Mouse (Mus musculus): Measurements from ENCODE around the gene Zfr. TPM values are rescaled to one million over a fixed set of nuclear protein-coding genes. Genes with fewer than 3 reads are reported as not detected.
"Not testable (repeated sequence)": the region's sequence is repeated elsewhere in the genome, so short reads cannot be mapped to it uniquely, and the experiment has no call there.

Gene Zfr
- polyA plus RNA-seq, 1 experiment from 2014 or later: 108 TPM

- H3K4me1 ChIP-seq (replicated peaks): peaks cover 11% of the 10 kb centered on the region
- H3K27ac ChIP-seq (ENCODE audit: poor library complexity, severe bottlenecking): no peak overlapping the region
- H3K36me3 ChIP-seq: no peaks in the 10 kb centered on the region
- H3K27me3 ChIP-seq (replicated peaks): no peaks in the 10 kb centered on the region
- H3K9ac ChIP-seq: no peak overlapping the region
- no peaks in the 10 kb centered on the region for H3K9me3 ChIP-seq (replicated peaks)
- 88% methylated on average over 4 of the region's 4 CpGs for WGBS
- no peak overlapping the region for H3K4me2 ChIP-seq
- H3K4me3 ChIP-seq: no peak overlapping the region
- no peak for ATAC-seq (ENCODE audit: insufficient number of reproducible peaks, low FRiP score)
Observed at GRCm38 (mm10) chr15:12108200-12108599, 9.4 kb upstream of the Zfr start.

GRCm38 (mm10) chr15:12108922-12109321, 8.7 kb upstream of the Zfr start:
- H3K9me3 ChIP-seq (replicated peaks); H3K4me3 ChIP-seq; H3K27ac ChIP-seq (ENCODE audit: poor library complexity, severe bottlenecking); H3K36me3 ChIP-seq; H3K9ac ChIP-seq; H3K4me2 ChIP-seq; H3K27me3 ChIP-seq (replicated peaks); ATAC-seq (ENCODE audit: insufficient number of reproducible peaks, low FRiP score): not testable (repeated sequence)
- peaks cover 11% of the 10 kb centered on the region for H3K4me1 ChIP-seq (replicated peaks)
- whole genome bisulfite sequencing: 81% methylated on average over 3 of the region's 3 CpGs

- Histone ChIP-seq H3K9ac (no peak overlapping the region), H3K4me2 (no peak overlapping the region), H3K4me3 (no peak overlapping the region), H3K36me3 (no peaks in the 10 kb centered on the region), H3K27me3 (replicated peaks) (no peaks in the 10 kb centered on the region), H3K27ac (ENCODE audit: poor library complexity, severe bottlenecking) (peak overlapping the region; percentile 53), H3K4me1 (replicated peaks) (peaks cover 25% of the 10 kb centered on the region), H3K9me3 (replicated peaks) (no peaks in the 10 kb centered on the region)
- WGBS: 17% methylated on average over 7 of the region's 7 CpGs
- ATAC-seq (ENCODE audit: insufficient number of reproducible peaks, low FRiP score): peak; percentile 51; the same call in 1 of the 2 replicates
Observed at GRCm38 (mm10) chr15:12111232-12111631, 6.4 kb upstream of the Zfr start.

- Histone ChIP-seq H3K4me1 (replicated peaks) (peaks cover 35% of the 10 kb centered on the region), H3K36me3 (no peaks in the 10 kb centered on the region), H3K9me3 (replicated peaks) (no peaks in the 10 kb centered on the region), H3K27me3 (replicated peaks) (no peaks in the 10 kb centered on the region), H3K9ac (no peak overlapping the region), H3K27ac (ENCODE audit: poor library complexity, severe bottlenecking) (no peak overlapping the region), H3K4me2 (no peak overlapping the region), H3K4me3 (no peak overlapping the region)
- 77% methylated on average over 2 of the region's 2 CpGs for WGBS
- ATAC-seq (ENCODE audit: insufficient number of reproducible peaks, low FRiP score): no peak
Observed at GRCm38 (mm10) chr15:12113411-12113810, 4.2 kb upstream of the Zfr start.

- no peaks in the 10 kb centered on the region for H3K9me3 ChIP-seq (replicated peaks)
- no peak overlapping the region for H3K27ac ChIP-seq (ENCODE audit: poor library complexity, severe bottlenecking)
- 50% methylated on average over 6 of the region's 6 CpGs for WGBS
- H3K4me3 ChIP-seq: no peak overlapping the region
- no peaks in the 10 kb centered on the region for H3K27me3 ChIP-seq (replicated peaks)
- H3K4me1 ChIP-seq (replicated peaks): peaks cover 35% of the 10 kb centered on the region
- H3K4me2 ChIP-seq: no peak overlapping the region
- no peak overlapping the region for H3K9ac ChIP-seq
- ATAC-seq (ENCODE audit: insufficient number of reproducible peaks, low FRiP score): no peak
- H3K36me3 ChIP-seq: no peaks in the 10 kb centered on the region
Observed at GRCm38 (mm10) chr15:12114546-12114945, 3.1 kb upstream of the Zfr start.

- H3K4me2 ChIP-seq: no peak overlapping the region
- no peaks in the 10 kb centered on the region for H3K36me3 ChIP-seq
- no peak overlapping the region for H3K27ac ChIP-seq (ENCODE audit: poor library complexity, severe bottlenecking)
- 31% methylated on average over 6 of the region's 6 CpGs for WGBS
- no peak for ATAC-seq (ENCODE audit: insufficient number of reproducible peaks, low FRiP score)
- H3K4me3 ChIP-seq: no peak overlapping the region
- peaks cover 32% of the 10 kb centered on the region for H3K4me1 ChIP-seq (replicated peaks)
- no peaks in the 10 kb centered on the region for H3K9me3 ChIP-seq (replicated peaks)
- no peak overlapping the region for H3K9ac ChIP-seq
- H3K27me3 ChIP-seq (replicated peaks): no peaks in the 10 kb centered on the region
Observed at GRCm38 (mm10) chr15:12115722-12116230, 1.9 kb upstream of the Zfr start.

- WGBS: under 1% methylated on average over 32 of the region's 43 CpGs
Observed at GRCm38 (mm10) chr15:12118093-12118431, 431 bp downstream of the Zfr start.

GRCm38 (mm10) chr15:12118432-12119128, 949 bp downstream of the Zfr start:
- Histone ChIP-seq H3K36me3 (0 out of 2 replicates have a peak, but pooled peaks cover 4% of the 10 kb centered on the region), H3K27ac (ENCODE audit: poor library complexity, severe bottlenecking) (peak overlapping the region; percentile 94), H3K4me1 (replicated peaks) (peaks cover 31% of the 10 kb centered on the region), H3K9me3 (replicated peaks) (no peaks in the 10 kb centered on the region), H3K4me2 (peak overlapping the region; percentile 94), H3K4me3 (peak overlapping the region; percentile 70), H3K9ac (peak overlapping the region; percentile 96), H3K27me3 (replicated peaks) (no peaks in the 10 kb centered on the region)
- under 1% methylated on average over 42 of the region's 61 CpGs for WGBS
- ATAC-seq (ENCODE audit: insufficient number of reproducible peaks, low FRiP score): peak; percentile 82

More at GRCm38 (mm10) chr15:12118093-12118431, 431 bp downstream of the Zfr start:
- H3K4me1 ChIP-seq (replicated peaks): peaks cover 31% of the 10 kb centered on the region
- H3K36me3 ChIP-seq: 0 out of 2 replicates have a peak, but pooled peaks cover 4% of the 10 kb centered on the region
- no peaks in the 10 kb centered on the region for H3K27me3 ChIP-seq (replicated peaks)
- peak overlapping the region; percentile 96 for H3K9ac ChIP-seq
- H3K4me3 ChIP-seq: peak overlapping the region; percentile 70
- H3K4me2 ChIP-seq: peak overlapping the region; percentile 94
- peak overlapping the region; percentile 94 for H3K27ac ChIP-seq (ENCODE audit: poor library complexity, severe bottlenecking)
- no peaks in the 10 kb centered on the region for H3K9me3 ChIP-seq (replicated peaks)
- no peak; the same call in 1 of the 2 replicates for ATAC-seq (ENCODE audit: insufficient number of reproducible peaks, low FRiP score)

GRCm38 (mm10) chr15:12119129-12119466, 1.5 kb downstream of the Zfr start:
- peaks cover 31% of the 10 kb centered on the region for H3K4me1 ChIP-seq (replicated peaks)

GRCm38 (mm10) chr15:12124913-12125312, 7.3 kb downstream of the Zfr start:
- no peak for ATAC-seq (ENCODE audit: insufficient number of reproducible peaks, low FRiP score)

More at GRCm38 (mm10) chr15:12119129-12119466, 1.5 kb downstream of the Zfr start:
- no peaks in the 10 kb centered on the region for H3K27me3 ChIP-seq (replicated peaks)
- no peak for ATAC-seq (ENCODE audit: insufficient number of reproducible peaks, low FRiP score)
- H3K9me3 ChIP-seq (replicated peaks): no peaks in the 10 kb centered on the region
- H3K36me3 ChIP-seq: 0 out of 2 replicates have a peak, but pooled peaks cover 4% of the 10 kb centered on the region
- WGBS: 8% methylated on average over 7 of the region's 7 CpGs
- peak overlapping the region; percentile 94 for H3K4me2 ChIP-seq
- peak overlapping the region; percentile 70 for H3K4me3 ChIP-seq
- peak overlapping the region; percentile 96 for H3K9ac ChIP-seq
- peak overlapping the region; percentile 94 for H3K27ac ChIP-seq (ENCODE audit: poor library complexity, severe bottlenecking)

GRCm38 (mm10) chr15:12130871-12131270, 13.2 kb downstream of the Zfr start:
- H3K4me1 ChIP-seq (replicated peaks): peaks cover 13% of the 10 kb centered on the region
- not testable (repeated sequence) for H3K27me3 ChIP-seq (replicated peaks); H3K4me3 ChIP-seq; H3K9ac ChIP-seq; H3K9me3 ChIP-seq (replicated peaks); H3K27ac ChIP-seq (ENCODE audit: poor library complexity, severe bottlenecking); ATAC-seq (ENCODE audit: insufficient number of reproducible peaks, low FRiP score); H3K4me2 ChIP-seq
- WGBS: 87% methylated on average over 3 of the region's 3 CpGs
- H3K36me3 ChIP-seq: peaks cover 13% of the 10 kb centered on the region

More at GRCm38 (mm10) chr15:12124913-12125312, 7.3 kb downstream of the Zfr start:
- H3K27me3 ChIP-seq (replicated peaks): no peaks in the 10 kb centered on the region
- WGBS: 77% methylated on average over 1 of the region's 1 CpGs
- no peak overlapping the region for H3K4me2 ChIP-seq
- H3K36me3 ChIP-seq: peaks cover 23% of the 10 kb centered on the region
- H3K4me3 ChIP-seq: no peak overlapping the region
- H3K4me1 ChIP-seq (replicated peaks): peaks cover 10% of the 10 kb centered on the region
- no peak overlapping the region for H3K9ac ChIP-seq
- no peaks in the 10 kb centered on the region for H3K9me3 ChIP-seq (replicated peaks)
- no peak overlapping the region for H3K27ac ChIP-seq (ENCODE audit: poor library complexity, severe bottlenecking)
